Mouse (Mus musculus) cerebellum, adult 2 months (tissue): ENCODE results near the gene Tspo.

Source experiments
- CTCF ChIP-seq: fragments of 200-500 bp; IDR thresholded peaks from 2 replicates; pipeline ENCODE4 v1.5.1; 2011; ENCODE audit warnings: low read depth, mild to moderate bottlenecking, control low read depth, low read length, moderate library complexity, borderline replicate concordance; ENCODE audit not compliant: insufficient read depth
- POLR2A ChIP-seq: fragments of 200-500 bp; IDR thresholded peaks from 2 replicates; pipeline ENCODE4 v1.6.1; 2011; ENCODE audit warnings: low read length, control low read depth, borderline replicate concordance; ENCODE audit not compliant: insufficient read depth

DNA sequence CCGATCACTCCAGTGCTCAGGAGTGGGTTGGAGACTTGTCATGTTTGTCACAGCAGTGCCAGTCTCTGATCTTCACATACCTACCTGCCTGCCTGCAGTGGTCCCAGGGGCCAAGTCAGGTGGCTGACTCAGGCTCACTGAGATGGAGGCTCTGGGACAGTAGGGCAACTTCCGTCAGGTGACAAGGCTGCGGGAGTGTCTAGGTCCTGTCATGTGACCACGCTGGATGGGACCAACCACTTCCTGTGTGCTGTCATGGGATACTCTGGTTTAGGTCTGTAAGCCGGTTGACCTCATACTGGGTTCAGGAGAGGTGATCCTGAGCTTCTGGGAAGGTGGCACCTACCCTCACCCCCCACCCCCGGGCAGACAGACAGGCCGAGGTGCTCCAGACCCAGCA, 17.4 kb upstream of the Tspo start:
- TF ChIP-seq POLR2A: no peak
- no peak for TF ChIP-seq CTCF
